ENCODE assay signal across 8 mouse cellular contexts in the genomic region with DNA sequence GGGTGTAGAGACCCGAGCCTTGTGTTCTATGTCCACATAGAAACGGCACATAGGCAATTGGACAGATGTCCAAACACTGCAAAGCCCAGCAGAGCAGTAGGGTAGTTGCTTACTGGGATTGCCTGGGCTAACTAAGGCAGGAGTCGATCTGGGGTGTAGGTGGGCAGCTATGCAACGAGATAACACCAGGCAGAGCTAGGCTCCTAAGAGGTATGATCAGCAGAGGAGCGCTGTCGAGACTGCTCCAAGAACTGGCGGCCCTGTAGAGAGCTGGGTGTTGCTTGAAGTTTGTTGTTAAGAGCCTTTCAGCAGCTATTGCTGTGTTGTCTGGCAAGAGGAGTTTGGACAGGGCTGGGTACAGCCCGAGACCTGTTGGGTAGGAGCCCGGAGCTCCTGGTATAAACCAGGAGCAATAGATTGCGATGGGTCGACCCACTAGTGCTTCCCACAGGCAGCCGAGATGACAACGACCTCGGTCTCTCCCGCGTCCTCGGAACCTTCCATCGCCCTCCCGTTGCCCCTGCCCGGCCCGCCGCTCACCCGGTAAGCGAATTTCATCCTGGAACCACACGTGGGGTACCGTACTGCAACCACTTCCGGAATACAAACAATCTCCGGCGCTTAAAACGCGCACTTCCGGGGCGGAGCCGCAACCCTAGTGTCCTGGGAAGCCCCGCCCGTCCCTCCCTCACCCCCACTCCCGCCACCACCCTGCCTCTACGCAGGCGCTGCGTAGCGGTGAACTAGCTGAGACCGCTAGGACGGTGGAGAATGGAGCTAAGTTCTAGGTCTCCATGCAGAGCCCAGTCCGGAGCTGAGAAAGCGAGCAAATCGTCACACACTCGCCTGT. TPM values are rescaled to one million over a fixed set of nuclear protein-coding genes. Genes with fewer than 3 reads are reported as not detected.
DNase-seq lines count a peak whose midpoint lies in the region; ATAC-seq and TF ChIP-seq lines count a peak whose summit lies in the region.

A gene (minus strand): TSS at position 619 of the 850 bp plus-strand sequence.

- 2% methylated on average over 46 of the region's 47 CpGs for WGBS in embryonic facial prominence, embryonic 14.5 days
- WGBS in limb, embryonic 14.5 days = 1% methylated on average over 47 of the region's 47 CpGs
- 2% methylated on average over 47 of the region's 47 CpGs for WGBS in midbrain, postnatal 0 days

- H3K4me3 ChIP-seq in embryonic facial prominence, embryonic 14.5 days (ENCODE audit: low read depth, low read length) = peak within 1 kb of the TSS; percentile 78
- peak within 1 kb of the TSS; percentile 77 for H3K4me3 ChIP-seq in limb, embryonic 14.5 days (replicated peaks; ENCODE audit: low read length)
- H3K4me3 ChIP-seq in midbrain, postnatal 0 days (ENCODE audit: low read depth, low read length) = peak within 1 kb of the TSS; percentile 68

- TF ChIP-seq POLR2A in limb, embryonic 14.5 days (IDR thresholded peaks at IDR 0.05; ENCODE audit: borderline replicate concordance, extremely low read depth, insufficient read depth, insufficient read length) = peak; percentile 87; the same call in 1 of the 2 replicates

- ATAC-seq in embryonic facial prominence, embryonic 14.5 days (ENCODE audit: low read depth) = peak; percentile 98
- peak; percentile 94 for ATAC-seq in limb, embryonic 14.5 days (ENCODE audit: low FRiP score, low read depth)
- peak; percentile 95 for ATAC-seq in midbrain, postnatal 0 days (ENCODE audit: low FRiP score)

- peaks cover 58% of the 10 kb centered on the region for H3K36me3 ChIP-seq in embryonic facial prominence, embryonic 14.5 days (ENCODE audit: control insufficient read depth, insufficient read depth, low read length)
- peaks cover 56% of the 10 kb centered on the region for H3K36me3 ChIP-seq in limb, embryonic 14.5 days (ENCODE audit: control insufficient read depth, insufficient read depth, low read length)
- H3K36me3 ChIP-seq in midbrain, postnatal 0 days (ENCODE audit: insufficient read depth, low read length) = peaks cover 58% of the 10 kb centered on the region

- H3K27ac ChIP-seq in embryonic facial prominence, embryonic 14.5 days (replicated peaks; ENCODE audit: low read depth, low read length) = peak within 1 kb of the TSS; percentile 77
- peak within 1 kb of the TSS; percentile 64 for H3K27ac ChIP-seq in limb, embryonic 14.5 days (replicated peaks; ENCODE audit: low read depth, low read length)
- peak within 1 kb of the TSS; percentile 55 for H3K27ac ChIP-seq in midbrain, postnatal 0 days (ENCODE audit: low read depth, low read length)

- peak; percentile 32; the same call in 1 of the 2 replicates for TF ChIP-seq CTCF in midbrain, postnatal 0 days (IDR thresholded peaks at IDR 0.05)

- peaks cover 5% of the 10 kb centered on the region; the same call in 1 of the 2 replicates for H3K4me1 ChIP-seq in embryonic facial prominence, embryonic 14.5 days (ENCODE audit: control insufficient read depth, insufficient read depth, low read length)
- peaks cover 9% of the 10 kb centered on the region; the same call in 1 of the 2 replicates for H3K4me1 ChIP-seq in limb, embryonic 14.5 days (ENCODE audit: control insufficient read depth, insufficient read depth, low read length)
- peaks cover 6% of the 10 kb centered on the region; the same call in 1 of the 2 replicates for H3K4me1 ChIP-seq in midbrain, postnatal 0 days (ENCODE audit: insufficient read depth, low read length)

- H3K9ac ChIP-seq in embryonic facial prominence, embryonic 14.5 days (ENCODE audit: low read depth, low read length) = peak within 1 kb of the TSS; percentile 74
- peak within 1 kb of the TSS; percentile 64 for H3K9ac ChIP-seq in limb, embryonic 14.5 days (ENCODE audit: low read depth, low read length, severe bottlenecking)
- H3K9ac ChIP-seq in midbrain, postnatal 0 days (replicated peaks; ENCODE audit: low read length, poor library complexity, severe bottlenecking) = peak within 1 kb of the TSS; percentile 60

- no peaks in the 10 kb centered on the region for H3K9me3 ChIP-seq in embryonic facial prominence, embryonic 14.5 days (ENCODE audit: control insufficient read depth, low read length)
- no peaks in the 10 kb centered on the region for H3K9me3 ChIP-seq in limb, embryonic 14.5 days (ENCODE audit: control insufficient read depth, low read length)
- no peaks in the 10 kb centered on the region for H3K9me3 ChIP-seq in midbrain, postnatal 0 days (ENCODE audit: low read length)

- peak; percentile 96 for DNase-seq in 3T3-L1 (ENCODE audit: low read depth, low spot score)
- peak; percentile 59 to 79 for DNase-seq in adrenal gland, postnatal 4 days (ENCODE audit: low spot score in 2 of 2)
- peak; percentile 97 for DNase-seq in embryonic facial prominence, embryonic 14.5 days (ENCODE audit: low spot score)
- DNase-seq in heart, adult 8-10 months (ENCODE audit: low spot score) = peak; percentile 89
- peak; percentile 93 for DNase-seq in kidney, adult 9 months
- DNase-seq in limb, embryonic 14.5 days (ENCODE audit: low spot score) = peak; percentile 95
- DNase-seq in midbrain, postnatal 0 days (ENCODE audit: low spot score) = peak; percentile 97
- peak; percentile 75 to 80 for DNase-seq in spleen, postnatal 14 days (ENCODE audit: low spot score in 2 of 2)

- H3K4me2 ChIP-seq in embryonic facial prominence, embryonic 14.5 days (ENCODE audit: low read depth, low read length) = peak within 1 kb of the TSS; percentile 94
- H3K4me2 ChIP-seq in limb, embryonic 14.5 days (replicated peaks; ENCODE audit: low read depth, low read length, severe bottlenecking) = peak within 1 kb of the TSS; percentile 77
- peak within 1 kb of the TSS; percentile 97 for H3K4me2 ChIP-seq in midbrain, postnatal 0 days (ENCODE audit: low read depth, low read length, poor library complexity, severe bottlenecking)

- H3K27me3 ChIP-seq in embryonic facial prominence, embryonic 14.5 days (replicated peaks; ENCODE audit: control insufficient read depth, insufficient read depth, low read length) = no peaks in the 10 kb centered on the region
- H3K27me3 ChIP-seq in limb, embryonic 14.5 days (ENCODE audit: control insufficient read depth, insufficient read depth, low read length) = no peaks in the 10 kb centered on the region
- H3K27me3 ChIP-seq in midbrain, postnatal 0 days (ENCODE audit: insufficient read depth, low read length) = no peaks in the 10 kb centered on the region

RNA-seq across cellular contexts. Expression of the gene that starts here (rescaled TPM):
- 10 to 100 TPM; 17.8 to 18.5 TPM for total RNA-seq in adrenal gland, postnatal 4 days (2021)
- 16.0 and 17.2 TPM in 2 replicates for polyA plus RNA-seq in embryonic facial prominence, embryonic 14.5 days (2014; fragmentation: Nextera tagmentation; extraction: Ambion mirVana)
- total RNA-seq in heart, adult 8-10 months (2022) = 10 to 100 TPM; 11.1 to 12.3 (median 11.6) TPM
- 15.8 and 16.1 TPM in 2 replicates for polyA plus RNA-seq in limb, embryonic 14.5 days (2012; rRNA removed)
- polyA plus RNA-seq in limb, embryonic 14.5 days (2014; fragmentation: Nextera tagmentation; extraction: Ambion mirVana) = 16.9 and 17.4 TPM in 2 replicates
- total RNA-seq in midbrain, postnatal 0 days (2014; rRNA removed) = 21.9 and 24.5 TPM in 2 replicates
- 13.4 and 14.2 TPM in 2 replicates for polyA plus RNA-seq in midbrain, postnatal 0 days (2015; fragmentation: Nextera tagmentation; extraction: Ambion mirVana)

Comparison
In these comparisons a context has a peak if more than half of its experiments do, and no peak if none do; other contexts are left out.
1. Peak in every context shown above with its lines: DNase-seq, ATAC-seq, H3K4me3 ChIP-seq and H3K27ac ChIP-seq.